Mouse (Mus musculus) E14TG2a.4 (cell line): ENCODE data around the gene Gja8.

Source experiments
- CTCF ChIP-seq: conservative IDR thresholded peaks from 2 replicates; pipeline ENCODE4 v1.5.1; 2014; ENCODE audit warnings: low read length
- POU5F1 ChIP-seq: IDR thresholded peaks from 2 replicates; pipeline ENCODE4 v1.6.1; 2014; ENCODE audit warnings: low read length, borderline replicate concordance

DNA sequence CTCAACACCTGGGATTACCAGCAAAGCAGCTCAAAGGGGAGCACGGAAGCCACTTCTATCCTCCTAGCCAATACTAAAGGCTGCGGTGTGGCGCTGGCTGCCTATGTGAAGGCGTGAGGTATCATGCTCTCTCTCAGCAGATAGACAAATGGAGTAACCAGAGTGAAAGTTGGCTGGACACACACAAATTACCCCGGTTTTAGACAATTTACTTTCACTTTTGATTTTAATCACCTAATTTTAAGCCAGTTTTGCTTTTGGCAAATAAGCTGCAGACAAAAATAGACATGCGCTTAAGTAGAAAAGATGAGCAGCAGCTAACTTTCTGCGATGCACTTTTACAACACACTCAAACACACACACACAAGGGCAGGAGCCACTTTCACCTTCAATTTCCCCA is 42.1 kb downstream of the Gja8 start:
- TF ChIP-seq CTCF (no peak), POU5F1 (no peak)
